Comparison of ENCODE assay signal across 8 mouse cellular contexts in genomic region chr1:128358916-128359553, GRCm38 (mm10). TPM values are rescaled to one million over a fixed set of nuclear protein-coding genes. Genes with fewer than 3 reads are reported as not detected.
A peak's percentile ranks its signal among the peaks of the same experiment; 100 is the strongest.
DNase-seq lines count a peak whose midpoint lies in the region; ATAC-seq and TF ChIP-seq lines count a peak whose summit lies in the region.

No protein-coding gene starts in this region.

- no peaks in the 10 kb centered on the region for H3K27me3 ChIP-seq in testis, adult 2 months (ENCODE audit: control insufficient read depth, insufficient read depth, low read length)
- no peaks in the 10 kb centered on the region for H3K27me3 ChIP-seq in liver, embryonic 13.5 days

- peak overlapping the region; percentile 93 for H3K9ac ChIP-seq in liver, embryonic 13.5 days

- no peak for TF ChIP-seq POLR2A in testis, adult 2 months (IDR thresholded peaks at IDR 0.05; ENCODE audit: control insufficient read depth, low read depth, low read length)
- TF ChIP-seq POLR2A in olfactory bulb, adult 2 months (IDR thresholded peaks at IDR 0.05; ENCODE audit: insufficient read depth, low read depth, low read length) = no peak

- H3K4me3 ChIP-seq in testis, adult 2 months (ENCODE audit: control insufficient read depth, low read depth, low read length) = peak overlapping the region; percentile 98
- H3K4me3 ChIP-seq in liver, embryonic 13.5 days (replicated peaks) = peak overlapping the region; percentile 96
- H3K4me3 ChIP-seq in olfactory bulb, adult 2 months (ENCODE audit: insufficient read depth, low read depth, low read length) = peak overlapping the region; percentile 93

- TF ChIP-seq CTCF in testis, adult 2 months (IDR thresholded peaks at IDR 0.05; ENCODE audit: control insufficient read depth, insufficient read depth, insufficient replicate concordance, low read depth, low read length) = no peak
- TF ChIP-seq CTCF in olfactory bulb, adult 2 months (IDR thresholded peaks at IDR 0.05; ENCODE audit: insufficient read depth, low read depth, low read length) = no peak

- intact Hi-C loops in left cerebral cortex, postnatal 36 days (cut with DNase I) = no loop called here

- no peaks in the 10 kb centered on the region for H3K36me3 ChIP-seq in testis, adult 2 months (ENCODE audit: control insufficient read depth, insufficient read depth, low read length)
- H3K36me3 ChIP-seq in liver, embryonic 13.5 days = peaks cover 52% of the 10 kb centered on the region

- ATAC-seq in granulocyte monocyte progenitor cell, adult 5-6 weeks (replicated peaks; ENCODE audit: poor library complexity, severe bottlenecking) = peak; percentile 56
- peak; percentile 74 for ATAC-seq in liver, embryonic 13.5 days (ENCODE audit: low read depth)

- peak; percentile 23 to 24 for DNase-seq in cerebellum, postnatal 14 days
- DNase-seq in cerebellum, adult 18-20 months = no peak
- no peak for DNase-seq in testis, postnatal 14 days (ENCODE audit: low spot score)
- no peak for DNase-seq in liver, embryonic 13.5 days
- DNase-seq in left cerebral cortex, postnatal 36 days (ENCODE audit: low spot score in 2 of 2) = no peak

- no peaks in the 10 kb centered on the region; the same call in none of the 2 replicates for H3K4me1 ChIP-seq in testis, adult 2 months (ENCODE audit: control insufficient read depth, insufficient read depth, low read length)
- peaks cover 44% of the 10 kb centered on the region for H3K4me1 ChIP-seq in liver, embryonic 13.5 days (replicated peaks)
- peaks cover 5% of the 10 kb centered on the region; the same call in 1 of the 2 replicates for H3K4me1 ChIP-seq in olfactory bulb, adult 2 months (ENCODE audit: control insufficient read depth, insufficient read depth, low read length)

- H3K27ac ChIP-seq in testis, adult 2 months (ENCODE audit: control insufficient read depth, insufficient read depth, low read depth, low read length) = peak overlapping the region; percentile 59
- peak overlapping the region; percentile 87 for H3K27ac ChIP-seq in liver, embryonic 13.5 days
- no peak overlapping the region for H3K27ac ChIP-seq in olfactory bulb, adult 2 months (ENCODE audit: insufficient read depth, low read depth, low read length)

- no peaks in the 10 kb centered on the region for H3K9me3 ChIP-seq in liver, embryonic 13.5 days (replicated peaks)

- H3K4me2 ChIP-seq in liver, embryonic 13.5 days = peak overlapping the region; percentile 82

- under 1% methylated on average over 35 of the region's 35 CpGs for WGBS in liver, embryonic 13.5 days (ENCODE audit: insufficient replicate concordance)
- 1% methylated on average over 35 of the region's 35 CpGs for WGBS in olfactory bulb, adult 2 months

RNA-seq across cellular contexts. Expression of gene Mcm6, which starts 0.4 kb away (rescaled TPM):
- polyA plus RNA-seq in testis, adult 2 months (2012; rRNA removed) = 6.8 and 9.0 TPM in 2 replicates
- total RNA-seq in granulocyte monocyte progenitor cell, adult 5-6 weeks (2014; fragmentation: Nextera tagmentation) = 378 and 386 TPM in 2 replicates
- 431 and 449 TPM in 2 replicates for total RNA-seq in granulocyte monocyte progenitor cell, adult 5-6 weeks (2017)
- 269 and 316 TPM in 2 replicates for polyA plus RNA-seq in liver, embryonic 13.5 days (2015; fragmentation: Nextera tagmentation; extraction: Ambion mirVana)
- polyA plus RNA-seq in olfactory bulb, adult 2 months (2012; ENCODE audit: insufficient read depth, insufficient read length, low replicate concordance, missing spikeins) = not detected in 2 replicates
- total RNA-seq in left cerebral cortex, postnatal 36 days (2021) = 1 to 10 TPM; 5.3 to 6.2 TPM

RNA-seq across cellular contexts. Expression of gene Lct, which starts 30.9 kb away (rescaled TPM):
- 0.57 and 0.63 TPM in 2 replicates for polyA plus RNA-seq in testis, adult 2 months (2012; rRNA removed)
- total RNA-seq in granulocyte monocyte progenitor cell, adult 5-6 weeks (2014; fragmentation: Nextera tagmentation) = 0.13 and 0.19 TPM in 2 replicates
- total RNA-seq in granulocyte monocyte progenitor cell, adult 5-6 weeks (2017) = 0.15 and 0.22 TPM in 2 replicates
- 0.02 TPM in 2 replicates for polyA plus RNA-seq in liver, embryonic 13.5 days (2015; fragmentation: Nextera tagmentation; extraction: Ambion mirVana)
- not detected in 2 replicates for polyA plus RNA-seq in olfactory bulb, adult 2 months (2012; ENCODE audit: insufficient read depth, insufficient read length, low replicate concordance, missing spikeins)
- total RNA-seq in left cerebral cortex, postnatal 36 days (2021) = 1 to 10 TPM; 1.7 to 2.7 TPM

RNA-seq across cellular contexts. Expression of gene Dars, which starts 58.1 kb away (rescaled TPM):
- 20.5 and 23.8 TPM in 2 replicates for polyA plus RNA-seq in testis, adult 2 months (2012; rRNA removed)
- total RNA-seq in granulocyte monocyte progenitor cell, adult 5-6 weeks (2014; fragmentation: Nextera tagmentation) = 170 and 189 TPM in 2 replicates
- 304 and 334 TPM in 2 replicates for total RNA-seq in granulocyte monocyte progenitor cell, adult 5-6 weeks (2017)
- polyA plus RNA-seq in liver, embryonic 13.5 days (2015; fragmentation: Nextera tagmentation; extraction: Ambion mirVana) = 130 and 165 TPM in 2 replicates
- not detected in 2 replicates for polyA plus RNA-seq in olfactory bulb, adult 2 months (2012; ENCODE audit: insufficient read depth, insufficient read length, low replicate concordance, missing spikeins)
- total RNA-seq in left cerebral cortex, postnatal 36 days (2021) = 10 to 100 TPM; 50.2 to 50.3 TPM

Comparison
In these comparisons a context has a peak if more than half of its experiments do, and no peak if none do; other contexts are left out.
1. DNase-seq: peak in cerebellum, postnatal 14 days (2 of 2); none in cerebellum, adult 18-20 months (0 of 2), testis, postnatal 14 days (single experiment), liver, embryonic 13.5 days (single experiment) and left cerebral cortex, postnatal 36 days (0 of 2).
2. Peak in every context shown above with its lines, with median percentiles within 50 percentile points of each other: H3K4me3 ChIP-seq.